In genomic region chr17:28442661-28443060, GRCm38 (mm10) we compare ENCODE assay signal across 14 mouse cellular contexts.
DNase-seq lines count a peak whose midpoint lies in the region; ATAC-seq and TF ChIP-seq lines count a peak whose summit lies in the region.
"Had no signal": no experiment of that assay in that cellular context is flagged by ENCODE, and none has a peak within 500 bp of the region (broad histone marks: within the 10 kb centered on the region; RNA-seq: fewer than 3 reads in every experiment).

No protein-coding gene starts in this region.

- TF ChIP-seq EP300 in MEL (IDR thresholded peaks at IDR 0.05; ENCODE audit: low read depth in 1 of 2, low read length in 2 of 2) = no peak
- TF ChIP-seq EP300 in liver, postnatal 0 days (IDR thresholded peaks at IDR 0.05; ENCODE audit: low read depth) = no peak
- TF ChIP-seq EP300 in lung, postnatal 0 days (IDR thresholded peaks at IDR 0.05) = no peak

- H3K9me3 ChIP-seq in MEL (replicated peaks; ENCODE audit: insufficient read depth, low read length) = no peaks in the 10 kb centered on the region
- H3K9me3 ChIP-seq in liver, postnatal 0 days (ENCODE audit: low read length) = no peaks in the 10 kb centered on the region
- H3K9me3 ChIP-seq in lung, postnatal 0 days (ENCODE audit: low read length) = no peaks in the 10 kb centered on the region
- H3K9me3 ChIP-seq: G1E had no signal

- no peak for ATAC-seq in liver, postnatal 0 days
- no peak for ATAC-seq in lung, postnatal 0 days
- ATAC-seq: forebrain, embryonic 14.5 days had no signal

- TF ChIP-seq POLR2A in spleen, adult 2 months (IDR thresholded peaks at IDR 0.05; ENCODE audit: low read depth, low read length) = no peak
- TF ChIP-seq POLR2A in MEL (IDR thresholded peaks at IDR 0.05; ENCODE audit: control insufficient read depth in 1 of 2, insufficient read depth in 1 of 2, low read depth in 1 of 2, low read length in 2 of 2, poor library complexity in 1 of 2) = no peak

- no peak overlapping the region for H3K4me3 ChIP-seq in spleen, adult 2 months (ENCODE audit: extremely low read depth, insufficient read depth, insufficient read length)
- H3K4me3 ChIP-seq in MEL (ENCODE audit: control insufficient read depth in 1 of 2, insufficient read depth in 1 of 2, low read depth in 2 of 2, low read length in 2 of 2) = no peak overlapping the region
- no peak overlapping the region for H3K4me3 ChIP-seq in liver, postnatal 0 days (ENCODE audit: low read depth, low read length)
- no peak overlapping the region for H3K4me3 ChIP-seq in lung, postnatal 0 days (ENCODE audit: low read depth, low read length)
- H3K4me3 ChIP-seq: heart, adult 2 months had no signal

- H3K27ac ChIP-seq in spleen, adult 2 months (ENCODE audit: insufficient read depth, low read length) = peak overlapping the region; percentile 64
- H3K27ac ChIP-seq in MEL (ENCODE audit: control insufficient read depth, low read depth, low read length) = no peak overlapping the region
- peak overlapping the region; percentile 81 for H3K27ac ChIP-seq in liver, postnatal 0 days (ENCODE audit: low read depth)
- H3K27ac ChIP-seq in lung, postnatal 0 days (ENCODE audit: low read length) = no peak overlapping the region
- H3K27ac ChIP-seq: heart, adult 2 months; liver, embryonic 14.5 days had no signal

- H3K79me2 ChIP-seq in MEL (ENCODE audit: control insufficient read depth, insufficient read depth, low read length, poor library complexity) = no peaks in the 10 kb centered on the region; the same call in 1 of the 2 replicates

- 24% methylated on average over 6 of the region's 6 CpGs for WGBS in spleen, adult 2 months
- 56% methylated on average over 6 of the region's 6 CpGs for WGBS in liver, postnatal 0 days (ENCODE audit: insufficient replicate concordance)
- 78% methylated on average over 6 of the region's 6 CpGs for WGBS in lung, postnatal 0 days

- H3K4me2 ChIP-seq in liver, postnatal 0 days (ENCODE audit: low read depth, low read length) = no peak overlapping the region
- H3K4me2 ChIP-seq in lung, postnatal 0 days (replicated peaks; ENCODE audit: low read depth, low read length) = no peak overlapping the region

- peaks cover 10% of the 10 kb centered on the region for H3K36me3 ChIP-seq in spleen, adult 2 months (ENCODE audit: control insufficient read depth, insufficient read depth, low read length)
- H3K36me3 ChIP-seq in MEL (ENCODE audit: control insufficient read depth in 1 of 2, insufficient read depth in 2 of 2, low read length in 2 of 2) = no peaks in the 10 kb centered on the region; a peak in 2 of 4 replicates
- peaks cover 12% of the 10 kb centered on the region; the same call in 1 of the 2 replicates for H3K36me3 ChIP-seq in liver, postnatal 0 days (replicated peaks; ENCODE audit: insufficient read depth, low read length)
- H3K36me3 ChIP-seq in lung, postnatal 0 days (ENCODE audit: insufficient read depth, low read length) = 0 out of 2 replicates have a peak, but pooled peaks cover 3% of the 10 kb centered on the region

- DNase-seq in spleen, adult 2 months (ENCODE audit: low read depth in 1 of 2, low spot score in 2 of 2) = peak in 1 of 2 experiments; percentile 23
- no peak for DNase-seq in spleen, adult 12 weeks (ENCODE audit: low spot score)
- DNase-seq in MEL (ENCODE audit: low read depth, low spot score) = peak; percentile 28
- no peak for DNase-seq in liver, postnatal 0 days
- peak; percentile 38 for DNase-seq in thymus, postnatal 25 days
- DNase-seq in layer of hippocampus, postnatal 36 days = no peak
- no peak for DNase-seq in embryo, embryonic 11 days
- no peak for DNase-seq in lung, postnatal 0 days (ENCODE audit: low spot score)
- DNase-seq: cerebellum, adult 11-12 months; heart, adult 2 months; kidney, postnatal 14 days had no signal

- no peak for TF ChIP-seq CTCF in spleen, adult 2 months (IDR thresholded peaks at IDR 0.05; ENCODE audit: extremely low read depth, insufficient read depth, insufficient read length, insufficient replicate concordance)
- TF ChIP-seq CTCF in MEL (IDR thresholded peaks at IDR 0.05 in 2 of 3, conservative IDR thresholded peaks at IDR 0.05 in 1 of 3; ENCODE audit: control insufficient read depth in 1 of 3, insufficient read depth in 1 of 3, low read depth in 2 of 3, low read length in 3 of 3, poor library complexity in 1 of 3, severe bottlenecking in 1 of 3) = no peak
- no peak for TF ChIP-seq CTCF in liver, postnatal 0 days (IDR thresholded peaks at IDR 0.05; ENCODE audit: low read depth)
- no peak for TF ChIP-seq CTCF in lung, postnatal 0 days (IDR thresholded peaks at IDR 0.05)

- H3K9ac ChIP-seq in MEL (ENCODE audit: control insufficient read depth, low read depth, low read length, poor library complexity, severe bottlenecking) = no peak overlapping the region
- no peak overlapping the region for H3K9ac ChIP-seq in liver, postnatal 0 days (replicated peaks)
- H3K9ac ChIP-seq in lung, postnatal 0 days (replicated peaks; ENCODE audit: low read depth) = no peak overlapping the region
- H3K9ac ChIP-seq: liver, embryonic 14.5 days had no signal

- H3K4me1 ChIP-seq in spleen, adult 2 months (ENCODE audit: control insufficient read depth, insufficient read depth, insufficient read length) = peaks cover 5% of the 10 kb centered on the region; the same call in 1 of the 2 replicates
- H3K4me1 ChIP-seq in MEL (ENCODE audit: control insufficient read depth in 1 of 2, insufficient read depth in 2 of 2, low read length in 2 of 2) = no peaks in the 10 kb centered on the region; a peak in 1 of 4 replicates
- peaks cover 23% of the 10 kb centered on the region for H3K4me1 ChIP-seq in liver, postnatal 0 days (ENCODE audit: insufficient read depth)
- no peaks in the 10 kb centered on the region; the same call in 1 of the 2 replicates for H3K4me1 ChIP-seq in lung, postnatal 0 days (ENCODE audit: insufficient read depth, low read depth, low read length)

- no peak for TF ChIP-seq RAD21 in MEL (IDR thresholded peaks at IDR 0.05; ENCODE audit: low read depth, low read length)

- no peaks in the 10 kb centered on the region for H3K27me3 ChIP-seq in spleen, adult 2 months (ENCODE audit: control insufficient read depth, insufficient read depth, low read length)
- no peaks in the 10 kb centered on the region for H3K27me3 ChIP-seq in MEL (ENCODE audit: control insufficient read depth in 1 of 2, insufficient read depth in 2 of 2, low read length in 2 of 2)
- no peaks in the 10 kb centered on the region for H3K27me3 ChIP-seq in liver, postnatal 0 days (ENCODE audit: insufficient read depth, low read length)
- no peaks in the 10 kb centered on the region for H3K27me3 ChIP-seq in lung, postnatal 0 days (replicated peaks; ENCODE audit: insufficient read depth, low read length)

TF ChIP-seq in MEL, 35 proteins besides CTCF, POLR2A, EP300 and RAD21:
- TF ChIP-seq USF1 (IDR thresholded peaks at IDR 0.05; ENCODE audit: low read depth, low read length) (no peak), ZC3H11A (IDR thresholded peaks at IDR 0.05; ENCODE audit: low read depth, low read length) (no peak), TCF12 (IDR thresholded peaks at IDR 0.05; ENCODE audit: low read depth, low read length) (no peak), ETS1 (IDR thresholded peaks at IDR 0.05; ENCODE audit: low read depth, low read length) (no peak), MAX (IDR thresholded peaks at IDR 0.05; ENCODE audit: low read length) (no peak), HCFC1 (IDR thresholded peaks at IDR 0.05; ENCODE audit: low read depth, low read length) (no peak), MAFK (IDR thresholded peaks at IDR 0.05; ENCODE audit: borderline replicate concordance, low read depth, low read length) (no peak), TAL1 (IDR thresholded peaks at IDR 0.05; ENCODE audit: low read length) (no peak)
TF ChIP-seq in MEL: peak in this region for 0.

Comparison
In these comparisons a context has a peak if more than half of its experiments do, and no peak if none do; other contexts are left out.
1. DNase-seq: peak in MEL (single experiment) and thymus, postnatal 25 days (single experiment); none in spleen, adult 12 weeks (single experiment), liver, postnatal 0 days (single experiment), layer of hippocampus, postnatal 36 days (0 of 2), embryo, embryonic 11 days (single experiment) and lung, postnatal 0 days (single experiment).
2. H3K27ac ChIP-seq: peak in spleen, adult 2 months (single experiment) and liver, postnatal 0 days (single experiment); none in MEL (single experiment) and lung, postnatal 0 days (single experiment).